Mouse (Mus musculus): ENCODE results near the gene Olfr629.

DNA sequence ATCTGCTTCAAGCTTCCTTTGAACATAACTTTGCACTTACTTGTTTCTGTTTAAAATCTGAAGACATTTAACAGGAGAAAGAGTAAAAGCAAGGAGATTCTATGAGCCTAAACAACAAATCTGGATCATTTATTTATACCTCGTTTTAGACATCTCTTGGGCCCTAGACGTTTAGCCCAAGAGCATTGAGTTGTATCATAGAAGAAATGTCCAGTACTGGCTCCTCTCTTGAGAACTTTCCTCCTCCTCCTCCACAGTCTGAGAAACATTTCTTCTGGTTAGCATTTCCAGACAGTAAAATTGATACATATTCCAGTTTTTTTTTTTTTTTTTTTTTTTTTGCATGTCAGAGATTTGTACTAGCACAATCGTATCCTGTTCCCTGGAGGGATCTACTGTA, 47.0 kb upstream of the Olfr629 start, which contains the start of gene Olfr67:
- no peak for TF ChIP-seq CTCF (IDR thresholded peaks at IDR 0.05; ENCODE audit: low read depth, low read length)
- no peak for TF ChIP-seq POLR2A (IDR thresholded peaks at IDR 0.05; ENCODE audit: extremely low read depth, insufficient read depth, low read length)
